1 mouse cellular context compared by ENCODE assay signal in genomic region chr19:46348761-46349458, GRCm38 (mm10).
TF ChIP-seq lines count a peak whose summit lies in the region.

No protein-coding gene starts in this region.

TF ChIP-seq in MEL, 35 proteins besides CTCF, POLR2A, EP300 and RAD21:
- TF ChIP-seq CHD1 (IDR thresholded peaks at IDR 0.05; ENCODE audit: low read depth, low read length) (no peak), POLR2AphosphoS2 (IDR thresholded peaks at IDR 0.05; ENCODE audit: low read length) (peak; percentile 78), MAFK (IDR thresholded peaks at IDR 0.05; ENCODE audit: borderline replicate concordance, low read depth, low read length) (no peak), USF1 (IDR thresholded peaks at IDR 0.05; ENCODE audit: low read depth, low read length) (no peak), ZMIZ1 (IDR thresholded peaks at IDR 0.05; ENCODE audit: low read depth, low read length) (0 out of 2 replicates have a peak, but pooled peaks have one; percentile 37), MYB (IDR thresholded peaks at IDR 0.05; ENCODE audit: low read depth, low read length) (0 out of 2 replicates have a peak, but pooled peaks have one; percentile 10), MXI1 (IDR thresholded peaks at IDR 0.05; ENCODE audit: low read depth, low read length) (peak; percentile 81), UBTF (IDR thresholded peaks at IDR 0.05; ENCODE audit: borderline replicate concordance, insufficient read depth, low read depth, low read length) (peak; percentile 59; the same call in 1 of the 2 replicates), MAX (IDR thresholded peaks at IDR 0.05; ENCODE audit: low read length) (peak; percentile 85), MYC (IDR thresholded peaks at IDR 0.05; ENCODE audit: low read depth, low read length) (no peak), SIN3A (IDR thresholded peaks at IDR 0.05; ENCODE audit: low read length) (peak; percentile 66; the same call in 1 of the 2 replicates), ZC3H11A (IDR thresholded peaks at IDR 0.05; ENCODE audit: low read depth, low read length) (no peak), NRF1 (IDR thresholded peaks at IDR 0.05; ENCODE audit: insufficient read depth, low read depth, low read length, poor library complexity, severe bottlenecking) (peak; percentile 76), TCF12 (IDR thresholded peaks at IDR 0.05; ENCODE audit: low read depth, low read length) (0 out of 2 replicates have a peak, but pooled peaks have one; percentile 47), HCFC1 (IDR thresholded peaks at IDR 0.05; ENCODE audit: low read depth, low read length) (peak; percentile 73), NELFE (IDR thresholded peaks at IDR 0.05; ENCODE audit: low read depth, low read length) (peak; percentile 93)
